Mouse (Mus musculus) embryonic facial prominence, embryonic 15.5 days (tissue): Measurements from ENCODE around the gene Psmd9. TPM values are rescaled to one million over a fixed set of nuclear protein-coding genes. Genes with fewer than 3 reads are reported as not detected.

Source experiments
- ATAC-seq: fragments of 200-750 bp; cut with Nextera tagmentation; 2 replicates; pipeline ENCODE4 v1.8.0; 2017; ENCODE audit warnings: low read depth, moderate TSS enrichment; ENCODE audit not compliant: insufficient number of reproducible peaks, low FRiP score, low TSS enrichment
- H3K27ac ChIP-seq: fragments of 300-500 bp; sonication (generic); replicated peaks from 2 replicates; pipeline ENCODE4 v1.5.1; 2015; ENCODE audit warnings: mild to moderate bottlenecking, inconsistent platforms
- H3K27me3 ChIP-seq: fragments of 300-500 bp; sonication (generic); 2 replicates; pipeline ENCODE4 v1.6.1; 2015; ENCODE audit warnings: inconsistent platforms
- H3K36me3 ChIP-seq: fragments of 300-500 bp; sonication (generic); 2 replicates; pipeline ENCODE4 v1.6.1; 2015; ENCODE audit warnings: mild to moderate bottlenecking, inconsistent platforms
- H3K4me1 ChIP-seq: fragments of 300-500 bp; sonication (generic); 2 replicates; pipeline ENCODE4 v1.6.1; 2015; ENCODE audit warnings: inconsistent platforms
- H3K4me2 ChIP-seq: fragments of 300-500 bp; sonication (generic); replicated peaks from 2 replicates; pipeline ENCODE4 v1.6.1; 2015; ENCODE audit warnings: mild to moderate bottlenecking, inconsistent platforms
- H3K4me3 ChIP-seq: fragments of 300-500 bp; sonication (generic); replicated peaks from 2 replicates; pipeline ENCODE4 v1.5.1; 2015; ENCODE audit warnings: mild to moderate bottlenecking, inconsistent platforms
- H3K9ac ChIP-seq: fragments of 300-500 bp; sonication (generic); 2 replicates; pipeline ENCODE4 v1.6.1; 2015; ENCODE audit warnings: inconsistent platforms
- H3K9me3 ChIP-seq: fragments of 300-500 bp; sonication (generic); replicated peaks from 2 replicates; pipeline ENCODE4 v1.6.1; 2016; ENCODE audit warnings: inconsistent platforms
- WGBS: fragments of 180-500 bp; shearing (Covaris S2); methylation state at CpG from one replicate; pipeline ENCODE4 v1.1.7; 2015; 5-methylcytosine and 5-hydroxymethylcytosine counted together
- polyA plus RNA-seq: library from polyadenylated mRNA; unstranded; fragments of >200 nt; fragmentation: Nextera tagmentation; extraction: Ambion mirVana; gene quantifications from 2 replicates; pipeline ENCODE4 v1.2.1, GENCODE M21; 2015

The Psmd9 gene
- polyA plus RNA-seq, 1 experiment from 2014 or later: 95.4 TPM

- H3K4me1 ChIP-seq: peaks cover 10% of the 10 kb centered on the region
- H3K9ac ChIP-seq: 0 out of 2 replicates have a peak overlapping the region, but pooled peaks have one; percentile 83
- no peak overlapping the region for H3K27ac ChIP-seq
- WGBS: 91% methylated on average over 6 of the region's 6 CpGs
- no peaks in the 10 kb centered on the region for H3K9me3 ChIP-seq
- peak overlapping the region; percentile 87 for H3K4me3 ChIP-seq
- no peaks in the 10 kb centered on the region for H3K27me3 ChIP-seq
- ATAC-seq: no peak
- peak overlapping the region; percentile 63 for H3K4me2 ChIP-seq
- H3K36me3 ChIP-seq: peaks cover 6% of the 10 kb centered on the region; the same call in 1 of the 2 replicates
Measured at GRCm38 (mm10) chr5:123229296-123229695, 60.1 kb downstream of the Psmd9 start.

DNA sequence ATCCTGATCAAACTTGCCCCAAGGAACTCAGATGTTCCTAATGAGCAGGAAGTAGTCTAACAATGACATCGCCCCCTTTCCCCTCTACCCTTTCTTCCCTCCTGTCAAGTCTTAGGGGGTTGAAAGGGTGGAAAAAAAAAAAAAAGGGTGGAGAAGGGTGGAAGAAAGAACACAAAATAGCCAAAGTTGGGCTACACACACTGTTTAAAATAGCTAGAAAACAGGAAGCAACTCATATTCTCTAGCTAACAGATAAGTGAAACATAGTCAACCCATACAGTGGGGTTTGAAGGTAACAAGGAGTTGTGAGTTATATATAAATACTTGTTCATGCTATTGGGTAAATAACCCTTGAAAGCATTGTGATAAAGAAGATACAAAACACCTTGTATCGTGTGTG, 63.0 kb downstream of the Psmd9 start:
- WGBS: 90% methylated on average over 2 of the region's 2 CpGs

GRCm38 (mm10) chr5:123235731-123236130, 66.5 kb downstream of the Psmd9 start:
- Histone ChIP-seq H3K27me3 (no peaks in the 10 kb centered on the region), H3K9ac (no peak overlapping the region), H3K4me2 (no peak overlapping the region), H3K27ac (no peak overlapping the region), H3K4me3 (no peak overlapping the region), H3K36me3 (peaks cover 44% of the 10 kb centered on the region), H3K9me3 (no peaks in the 10 kb centered on the region), H3K4me1 (peaks cover 10% of the 10 kb centered on the region; the same call in 1 of the 2 replicates)
- ATAC-seq: 0 out of 2 replicates have a peak, but pooled peaks have one; percentile 54
- WGBS: 23% methylated on average over 2 of the region's 2 CpGs

More for the DNA sequence above, 63.0 kb downstream of the Psmd9 start:
- Histone ChIP-seq H3K9ac (no peak overlapping the region), H3K36me3 (peaks cover 12% of the 10 kb centered on the region; the same call in 1 of the 2 replicates), H3K4me3 (no peak overlapping the region), H3K27ac (no peak overlapping the region), H3K4me2 (no peak overlapping the region), H3K9me3 (no peaks in the 10 kb centered on the region), H3K27me3 (no peaks in the 10 kb centered on the region), H3K4me1 (peaks cover 20% of the 10 kb centered on the region)
- ATAC-seq: no peak

GRCm38 (mm10) chr5:123236426-123236825, 67.2 kb downstream of the Psmd9 start:
- H3K9ac ChIP-seq: no peak overlapping the region
- ATAC-seq: no peak
- peaks cover 50% of the 10 kb centered on the region for H3K36me3 ChIP-seq
- H3K4me2 ChIP-seq: no peak overlapping the region
- no peaks in the 10 kb centered on the region for H3K9me3 ChIP-seq
- peaks cover 10% of the 10 kb centered on the region; the same call in 1 of the 2 replicates for H3K4me1 ChIP-seq
- no peak overlapping the region for H3K4me3 ChIP-seq
- no peaks in the 10 kb centered on the region for H3K27me3 ChIP-seq
- no peak overlapping the region for H3K27ac ChIP-seq
- WGBS: 79% methylated on average over 9 of the region's 9 CpGs

DNA sequence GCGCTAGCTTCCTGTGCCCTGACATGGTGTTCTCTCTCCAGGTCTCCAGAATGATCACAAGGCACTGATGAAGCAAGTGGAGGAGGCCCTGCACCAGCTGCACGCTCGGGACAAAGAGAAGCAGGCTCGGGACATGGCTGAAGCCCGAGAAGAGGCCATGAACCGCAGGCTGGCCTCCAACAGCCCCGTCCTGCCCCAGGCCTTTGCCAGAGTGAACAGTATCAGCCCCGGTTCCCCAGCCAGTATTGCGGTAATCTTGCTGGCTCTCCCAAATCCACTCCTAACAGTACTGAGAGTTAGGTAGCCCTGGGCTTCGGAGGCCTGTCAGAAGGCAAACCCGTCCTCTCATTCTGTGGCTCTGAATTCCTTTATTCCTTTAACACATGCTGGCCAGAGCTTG, 70.3 kb downstream of the Psmd9 start:
- no peak for ATAC-seq
- 91% methylated on average over 11 of the region's 11 CpGs for WGBS
- Histone ChIP-seq H3K27me3 (no peaks in the 10 kb centered on the region), H3K27ac (no peak overlapping the region), H3K36me3 (peaks cover 74% of the 10 kb centered on the region), H3K4me3 (no peak overlapping the region), H3K4me2 (no peak overlapping the region), H3K9me3 (no peaks in the 10 kb centered on the region), H3K9ac (no peak overlapping the region), H3K4me1 (peaks cover 10% of the 10 kb centered on the region; the same call in 1 of the 2 replicates)

- 0 out of 2 replicates have a peak, but pooled peaks have one; percentile 11 for ATAC-seq
Measured at GRCm38 (mm10) chr5:123245518-123245917, 76.3 kb downstream of the Psmd9 start.

DNA sequence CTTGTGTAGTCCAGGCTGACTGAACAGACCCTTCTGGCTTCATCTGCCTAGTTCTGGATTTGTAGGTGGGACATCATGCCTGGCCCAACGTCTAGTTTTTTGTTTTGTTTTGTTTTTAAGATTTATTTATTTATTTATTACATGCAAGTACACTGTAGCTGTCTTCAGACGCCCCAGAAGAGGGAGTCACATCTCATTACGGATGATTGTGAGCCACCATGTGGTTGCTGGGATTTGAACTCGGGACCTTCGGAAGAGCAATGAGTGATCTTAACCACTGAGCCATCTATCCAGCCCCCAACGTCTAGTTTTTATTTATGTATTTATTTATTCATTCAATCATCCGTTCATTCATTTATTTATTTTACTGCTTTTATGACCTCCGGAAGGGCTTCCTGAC, 82.2 kb downstream of the Psmd9 start:
- 66% methylated on average over 8 of the region's 8 CpGs for WGBS
- no peak overlapping the region for H3K27ac ChIP-seq
- peak overlapping the region; percentile 65 for H3K4me2 ChIP-seq
- H3K36me3 ChIP-seq: peaks cover 13% of the 10 kb centered on the region
- no peak overlapping the region for H3K9ac ChIP-seq
- H3K4me1 ChIP-seq: peaks cover 7% of the 10 kb centered on the region; the same call in 1 of the 2 replicates
- no peak for ATAC-seq
- H3K4me3 ChIP-seq: no peak overlapping the region
- no peaks in the 10 kb centered on the region for H3K9me3 ChIP-seq
- H3K27me3 ChIP-seq: no peaks in the 10 kb centered on the region

More at GRCm38 (mm10) chr5:123245518-123245917, 76.3 kb downstream of the Psmd9 start:
- Histone ChIP-seq H3K9ac (no peak overlapping the region), H3K4me2 (no peak overlapping the region), H3K4me1 (no peaks in the 10 kb centered on the region), H3K9me3 (no peaks in the 10 kb centered on the region), H3K27me3 (no peaks in the 10 kb centered on the region), H3K4me3 (no peak overlapping the region), H3K36me3 (peaks cover 57% of the 10 kb centered on the region), H3K27ac (no peak overlapping the region)
- WGBS: 27% methylated on average over 4 of the region's 4 CpGs

DNA sequence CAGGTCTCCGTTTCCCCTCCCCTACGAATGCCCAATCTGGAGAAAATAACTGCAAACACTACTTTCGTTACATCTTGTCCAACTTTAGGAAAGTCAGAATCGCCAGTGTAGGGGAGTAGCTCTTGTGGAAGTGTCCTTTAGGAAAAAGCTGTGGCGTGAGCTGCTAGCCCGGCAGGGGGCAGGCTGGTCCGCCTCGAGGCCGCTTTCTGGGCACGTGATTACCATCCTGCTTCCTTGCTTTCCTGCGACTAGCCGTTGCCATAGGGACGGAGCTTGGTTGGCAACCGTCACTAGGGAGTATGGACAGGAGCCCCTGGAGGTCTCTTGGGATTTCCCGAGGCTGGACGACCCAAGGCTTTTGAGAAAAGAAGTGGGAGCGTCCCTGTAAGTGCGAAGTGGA, 82.6 kb downstream of the Psmd9 start, which contains the start of gene Wdr66:
Gene Wdr66, plus strand, starts transcription at position 269 of the 400 bp plus-strand sequence.
- Histone ChIP-seq H3K27me3 (no peaks in the 10 kb centered on the region), H3K4me3 (peak within 1 kb of the TSS; percentile 36), H3K9ac (no peak within 1 kb of the TSS), H3K36me3 (peaks cover 13% of the 10 kb centered on the region), H3K27ac (no peak within 1 kb of the TSS), H3K4me1 (peaks cover 7% of the 10 kb centered on the region; the same call in 1 of the 2 replicates), H3K4me2 (peak within 1 kb of the TSS; percentile 65), H3K9me3 (no peaks in the 10 kb centered on the region)
- peak; percentile 86 for ATAC-seq
- 2% methylated on average over 18 of the region's 18 CpGs for WGBS

GRCm38 (mm10) chr5:123256841-123257755, 87.9 kb downstream of the Psmd9 start:
- peaks cover 15% of the 10 kb centered on the region for H3K4me1 ChIP-seq
- WGBS: 15% methylated on average over 23 of the region's 23 CpGs
- no peaks in the 10 kb centered on the region for H3K27me3 ChIP-seq
- H3K27ac ChIP-seq: peak overlapping the region; percentile 91
- no peak overlapping the region; the same call in 1 of the 2 replicates for H3K9ac ChIP-seq
- peak overlapping the region; percentile 47 for H3K4me2 ChIP-seq
- H3K4me3 ChIP-seq: peak overlapping the region; percentile 24
- no peaks in the 10 kb centered on the region for H3K9me3 ChIP-seq
- ATAC-seq: peak; percentile 58; the same call in 1 of the 2 replicates
- no peaks in the 10 kb centered on the region for H3K36me3 ChIP-seq

GRCm38 (mm10) chr5:123258990-123259389, 89.8 kb downstream of the Psmd9 start:
- H3K27ac ChIP-seq: no peak overlapping the region
- peaks cover 14% of the 10 kb centered on the region for H3K4me1 ChIP-seq
- H3K27me3 ChIP-seq: no peaks in the 10 kb centered on the region
- no peaks in the 10 kb centered on the region for H3K9me3 ChIP-seq
- no peaks in the 10 kb centered on the region for H3K36me3 ChIP-seq
- no peak for ATAC-seq
- no peak overlapping the region for H3K4me3 ChIP-seq
- no peak overlapping the region for H3K9ac ChIP-seq
- WGBS: 45% methylated on average over 5 of the region's 5 CpGs
- no peak overlapping the region for H3K4me2 ChIP-seq

- H3K4me2 ChIP-seq: no peak overlapping the region
- WGBS: 72% methylated on average over 8 of the region's 8 CpGs
- no peaks in the 10 kb centered on the region for H3K27me3 ChIP-seq
- no peaks in the 10 kb centered on the region for H3K36me3 ChIP-seq
- H3K4me1 ChIP-seq: peaks cover 14% of the 10 kb centered on the region
- H3K27ac ChIP-seq: no peak overlapping the region
- no peak for ATAC-seq
- H3K9me3 ChIP-seq: no peaks in the 10 kb centered on the region
- H3K4me3 ChIP-seq: no peak overlapping the region
- H3K9ac ChIP-seq: no peak overlapping the region
Measured at GRCm38 (mm10) chr5:123260698-123261097, 91.5 kb downstream of the Psmd9 start.
